19 mouse cellular contexts compared by ENCODE assay signal in genomic region chr8:110788981-110789380, GRCm38 (mm10). TPM values are rescaled to one million over a fixed set of nuclear protein-coding genes. Genes with fewer than 3 reads are reported as not detected.
A peak's percentile ranks its signal among the peaks of the same experiment; 100 is the strongest.
DNase-seq lines count a peak whose midpoint lies in the region; ATAC-seq and TF ChIP-seq lines count a peak whose summit lies in the region.
"Had no signal": no experiment of that assay in that cellular context is flagged by ENCODE, and none has a peak within 500 bp of the region (broad histone marks: within the 10 kb centered on the region; RNA-seq: fewer than 3 reads in every experiment).

No protein-coding gene starts in this region.

- H3K4me2 ChIP-seq in heart, postnatal 0 days (ENCODE audit: low read depth, low read length): no peak overlapping the region
- H3K4me2 ChIP-seq in midbrain, embryonic 11.5 days: no peak overlapping the region
- no peak overlapping the region for H3K4me2 ChIP-seq in midbrain, postnatal 0 days (ENCODE audit: low read depth, low read length, poor library complexity, severe bottlenecking)
- H3K4me2 ChIP-seq: liver, embryonic 12.5 days; lung, embryonic 15.5 days had no signal

- no peak for TF ChIP-seq CTCF in heart, postnatal 0 days (IDR thresholded peaks at IDR 0.05; ENCODE audit: low read depth)
- TF ChIP-seq CTCF in midbrain, postnatal 0 days (IDR thresholded peaks at IDR 0.05): no peak
- TF ChIP-seq CTCF in Patski (IDR thresholded peaks at IDR 0.05): no peak

- no peak overlapping the region for H3K9ac ChIP-seq in heart, postnatal 0 days (replicated peaks; ENCODE audit: low read depth, low read length)
- H3K9ac ChIP-seq in midbrain, embryonic 11.5 days (ENCODE audit: low read length): no peak overlapping the region
- no peak overlapping the region for H3K9ac ChIP-seq in midbrain, postnatal 0 days (replicated peaks; ENCODE audit: low read length, poor library complexity, severe bottlenecking)
- H3K9ac ChIP-seq: liver, embryonic 12.5 days; lung, embryonic 15.5 days had no signal

- H3K4me3 ChIP-seq in heart, postnatal 0 days (ENCODE audit: low read depth, low read length): no peak overlapping the region
- no peak overlapping the region for H3K4me3 ChIP-seq in midbrain, embryonic 11.5 days (ENCODE audit: low read depth, low read length)
- no peak overlapping the region for H3K4me3 ChIP-seq in midbrain, postnatal 0 days (ENCODE audit: low read depth, low read length)
- H3K4me3 ChIP-seq: liver, embryonic 12.5 days; lung, embryonic 15.5 days had no signal

- TF ChIP-seq EP300 in heart, postnatal 0 days (IDR thresholded peaks at IDR 0.05; ENCODE audit: low read depth): no peak

- in situ Hi-C loops in Patski (cut with MboI; ENCODE audit: low pct_unique_long_range_greater_than_20kb): loop anchor here (25.0 kb wide), 1 partner anchor 948 kb away; the partner anchor contains the start of gene Bcar1

- H3K27ac ChIP-seq in heart, postnatal 0 days (ENCODE audit: low read depth): peak overlapping the region; percentile 12
- H3K27ac ChIP-seq in midbrain, embryonic 11.5 days (ENCODE audit: low read depth, low read length): no peak overlapping the region
- no peak overlapping the region for H3K27ac ChIP-seq in midbrain, postnatal 0 days (ENCODE audit: low read depth, low read length)
- H3K27ac ChIP-seq: kidney, postnatal 0 days; liver, embryonic 12.5 days; lung, embryonic 15.5 days had no signal

- no peaks in the 10 kb centered on the region for H3K9me3 ChIP-seq in heart, postnatal 0 days (replicated peaks; ENCODE audit: control insufficient read depth, low read length)
- H3K9me3 ChIP-seq in midbrain, embryonic 11.5 days (ENCODE audit: control insufficient read depth, low read length): no peaks in the 10 kb centered on the region
- H3K9me3 ChIP-seq in midbrain, postnatal 0 days (ENCODE audit: low read length): no peaks in the 10 kb centered on the region
- H3K9me3 ChIP-seq: liver, embryonic 12.5 days; lung, embryonic 15.5 days had no signal

- peak; percentile 21 for DNase-seq in heart, postnatal 0 days (ENCODE audit: low spot score)
- DNase-seq in heart, adult 18-20 months: no peak
- peak; percentile 81 for DNase-seq in midbrain, embryonic 11.5 days (ENCODE audit: low spot score, missing footprints)
- DNase-seq in midbrain, postnatal 0 days (ENCODE audit: low spot score): no peak
- no peak for DNase-seq in Patski (ENCODE audit: low read depth, low spot score)
- no peak for DNase-seq in frontal cortex, postnatal 25 days (ENCODE audit: low spot score in 2 of 2)
- no peak for DNase-seq in kidney, adult 9 months
- DNase-seq: adrenal gland, adult 8-10 months; cerebellum, adult 9-11 months; embryo, embryonic 11 days; retina, postnatal 1 day; thymus, adult 18-20 months had no signal

- ATAC-seq in heart, postnatal 0 days (ENCODE audit: insufficient read depth, low read depth): peak; percentile 33; the same call in 1 of the 2 replicates
- ATAC-seq in midbrain, embryonic 11.5 days (ENCODE audit: low FRiP score): no peak
- no peak for ATAC-seq in midbrain, postnatal 0 days (ENCODE audit: low FRiP score)
- ATAC-seq in Patski: peak; percentile 46
- ATAC-seq: inflammation-experienced regulatory T-cells, adult 6 months; liver, embryonic 12.5 days had no signal

- POLR2A ChIA-PET in Patski (lab: Charles Lee): interaction anchor here (1.0 to 3.2 kb wide), 5 partner anchors 9 to 38 kb away, joined by 3 to 13 read pairs (median 4); partner anchors contain the start of gene Il34

- H3K4me1 ChIP-seq in heart, postnatal 0 days (ENCODE audit: control insufficient read depth, insufficient read depth): peaks cover 6% of the 10 kb centered on the region; the same call in 1 of the 2 replicates
- H3K4me1 ChIP-seq in midbrain, embryonic 11.5 days (ENCODE audit: control insufficient read depth, insufficient read depth, low read length): no peaks in the 10 kb centered on the region
- no peaks in the 10 kb centered on the region for H3K4me1 ChIP-seq in midbrain, postnatal 0 days (ENCODE audit: insufficient read depth, low read length)
- H3K4me1 ChIP-seq: liver, embryonic 12.5 days had no signal

- 50% methylated on average over 12 of the region's 12 CpGs for WGBS in heart, postnatal 0 days
- WGBS in midbrain, embryonic 11.5 days: 66% methylated on average over 12 of the region's 12 CpGs
- 66% methylated on average over 12 of the region's 12 CpGs for WGBS in midbrain, postnatal 0 days

- no peaks in the 10 kb centered on the region for H3K27me3 ChIP-seq in heart, postnatal 0 days (ENCODE audit: control insufficient read depth, insufficient read depth, low read length)
- no peaks in the 10 kb centered on the region for H3K27me3 ChIP-seq in midbrain, embryonic 11.5 days (ENCODE audit: control insufficient read depth, insufficient read depth, low read length)
- no peaks in the 10 kb centered on the region for H3K27me3 ChIP-seq in midbrain, postnatal 0 days (ENCODE audit: insufficient read depth, low read length)
- H3K27me3 ChIP-seq in Patski: no peaks in the 10 kb centered on the region
- H3K27me3 ChIP-seq: CH12.LX; lung, embryonic 15.5 days had no signal

- CTCF ChIA-PET in Patski (lab: Charles Lee): interaction anchor here (1.5 to 2.0 kb wide), 2 partner anchors 17 to 32 kb away, joined by 4 to 7 read pairs; partner anchors contain the start of gene Il34

- no peaks in the 10 kb centered on the region for H3K36me3 ChIP-seq in heart, postnatal 0 days (replicated peaks; ENCODE audit: control insufficient read depth, insufficient read depth, low read length)
- no peaks in the 10 kb centered on the region for H3K36me3 ChIP-seq in midbrain, embryonic 11.5 days (ENCODE audit: control insufficient read depth, insufficient read depth, low read length)
- no peaks in the 10 kb centered on the region for H3K36me3 ChIP-seq in midbrain, postnatal 0 days (ENCODE audit: insufficient read depth, low read length)
- H3K36me3 ChIP-seq: liver, embryonic 12.5 days; lung, embryonic 15.5 days had no signal

RNA-seq across cellular contexts. Expression of gene Il34, which starts 16.7 kb away (rescaled TPM):
- 3.2 and 3.9 TPM in 2 replicates for total RNA-seq in heart, postnatal 0 days (2014; rRNA removed; ENCODE audit: low replicate concordance)
- 1.1 and 1.4 TPM in 2 replicates for polyA plus RNA-seq in heart, postnatal 0 days (2015; fragmentation: Nextera tagmentation; extraction: Ambion mirVana)
- 1 to 10 TPM; 3.9 to 5.1 TPM for total RNA-seq in heart, adult 18-20 months (2021)
- polyA plus RNA-seq in midbrain, embryonic 11.5 days (2014; fragmentation: Nextera tagmentation; extraction: Ambion mirVana): 0.38 and 0.81 TPM in 2 replicates
- 5.4 and 5.8 TPM in 2 replicates for total RNA-seq in midbrain, postnatal 0 days (2014; rRNA removed)
- 9.1 and 11.3 TPM in 2 replicates for polyA plus RNA-seq in midbrain, postnatal 0 days (2015; fragmentation: Nextera tagmentation; extraction: Ambion mirVana)
- polyA plus RNA-seq in Patski (2021): 35.6 TPM
- total RNA-seq: hematopoietic stem cell, adult 5-6 weeks; megakaryocyte progenitor cell, adult 5-6 weeks had no signal
- polyA plus RNA-seq: inflammation-experienced regulatory T-cells, adult 6 months; liver, embryonic 12.5 days had no signal

RNA-seq across cellular contexts. Expression of gene Cog4, which starts 57.4 kb away (rescaled TPM):
- total RNA-seq in heart, postnatal 0 days (2014; rRNA removed; ENCODE audit: low replicate concordance): 47.2 and 66.3 TPM in 2 replicates
- polyA plus RNA-seq in heart, postnatal 0 days (2015; fragmentation: Nextera tagmentation; extraction: Ambion mirVana): 54.2 and 55.8 TPM in 2 replicates
- total RNA-seq in heart, adult 18-20 months (2021): 10 to 100 TPM; 69.4 to 74.8 TPM
- polyA plus RNA-seq in midbrain, embryonic 11.5 days (2014; fragmentation: Nextera tagmentation; extraction: Ambion mirVana): 65.3 and 70.0 TPM in 2 replicates
- 45.8 and 50.9 TPM in 2 replicates for total RNA-seq in midbrain, postnatal 0 days (2014; rRNA removed)
- 51.0 and 53.9 TPM in 2 replicates for polyA plus RNA-seq in midbrain, postnatal 0 days (2015; fragmentation: Nextera tagmentation; extraction: Ambion mirVana)
- 95.9 TPM for polyA plus RNA-seq in Patski (2021)

RNA-seq across cellular contexts. Expression of gene Sf3b3, which starts 57.6 kb away (rescaled TPM):
- 47.3 and 68.3 TPM in 2 replicates for total RNA-seq in heart, postnatal 0 days (2014; rRNA removed; ENCODE audit: low replicate concordance)
- 32.5 and 32.9 TPM in 2 replicates for polyA plus RNA-seq in heart, postnatal 0 days (2015; fragmentation: Nextera tagmentation; extraction: Ambion mirVana)
- total RNA-seq in heart, adult 18-20 months (2021): 10 to 100 TPM; 36.7 to 37.5 TPM
- 203 and 205 TPM in 2 replicates for polyA plus RNA-seq in midbrain, embryonic 11.5 days (2014; fragmentation: Nextera tagmentation; extraction: Ambion mirVana)
- total RNA-seq in midbrain, postnatal 0 days (2014; rRNA removed): 82.9 and 93.2 TPM in 2 replicates
- 59.8 and 65.0 TPM in 2 replicates for polyA plus RNA-seq in midbrain, postnatal 0 days (2015; fragmentation: Nextera tagmentation; extraction: Ambion mirVana)
- 129 TPM for polyA plus RNA-seq in Patski (2021)

Comparison
In these comparisons a context has a peak if more than half of its experiments do, and no peak if none do; other contexts are left out.
1. DNase-seq: peak in heart, postnatal 0 days (single experiment) and midbrain, embryonic 11.5 days (single experiment); none in heart, adult 18-20 months (0 of 2), midbrain, postnatal 0 days (single experiment), Patski (single experiment), frontal cortex, postnatal 25 days (0 of 2) and kidney, adult 9 months (single experiment).
2. ATAC-seq: peak in heart, postnatal 0 days (single experiment) and Patski (single experiment); none in midbrain, embryonic 11.5 days (single experiment) and midbrain, postnatal 0 days (single experiment).